Mouse (Mus musculus) liver, postnatal 0 days (tissue): ENCODE data around the gene Sccpdh. TPM values are rescaled to one million over a fixed set of nuclear protein-coding genes. Genes with fewer than 3 reads are reported as not detected.

ENCODE experiments used
- ATAC-seq: fragments of 200-750 bp; cut with Nextera tagmentation; 2 replicates; pipeline ENCODE4 v1.8.0; 2017; ENCODE audit warnings: mild to moderate bottlenecking, moderate library complexity
- DNase-seq: peaks from one replicate; pipeline ENCODE4 v3.0.0-alpha.2; 2016
- H3K27ac ChIP-seq: fragments of 300-500 bp; sonication (generic); 2 replicates; pipeline ENCODE4 v1.5.1; 2014; ENCODE audit warnings: antibody characterized with exemption, moderate library complexity, mild to moderate bottlenecking, low read depth
- H3K27me3 ChIP-seq: fragments of 300-500 bp; sonication (generic); 2 replicates; pipeline ENCODE4 v1.6.1; 2014; ENCODE audit warnings: low read length, control low read depth, mixed read lengths; ENCODE audit not compliant: insufficient read depth
- H3K36me3 ChIP-seq: fragments of 300-500 bp; sonication (generic); replicated peaks from 2 replicates; pipeline ENCODE4 v1.6.1; 2014; ENCODE audit warnings: mild to moderate bottlenecking, control low read depth, low read length, moderate library complexity, mixed read lengths; ENCODE audit not compliant: insufficient read depth
- H3K4me1 ChIP-seq: fragments of 300-500 bp; sonication (generic); 2 replicates; pipeline ENCODE4 v1.6.1; 2014; ENCODE audit warnings: antibody characterized with exemption, mild to moderate bottlenecking, control low read depth; ENCODE audit not compliant: insufficient read depth
- H3K4me2 ChIP-seq: fragments of 300-500 bp; sonication (generic); 2 replicates; pipeline ENCODE4 v1.6.1; 2014; ENCODE audit warnings: low read depth, mild to moderate bottlenecking, low read length, moderate library complexity, mixed read lengths
- H3K4me3 ChIP-seq: fragments of 300-500 bp; sonication (generic); 2 replicates; pipeline ENCODE4 v1.5.1; 2014; ENCODE audit warnings: low read depth, low read length
- H3K9ac ChIP-seq: fragments of 300-500 bp; sonication (generic); replicated peaks from 2 replicates; pipeline ENCODE4 v1.6.1; 2014; ENCODE audit warnings: mild to moderate bottlenecking, moderate library complexity
- H3K9me3 ChIP-seq: fragments of 300-500 bp; sonication (generic); 2 replicates; pipeline ENCODE4 v1.6.1; 2016; ENCODE audit warnings: mild to moderate bottlenecking, control low read depth, low read length, mixed read lengths
- CTCF ChIP-seq: sonication (generic); IDR thresholded peaks from 2 replicates; pipeline ENCODE4 v1.5.1; 2016; ENCODE audit warnings: antibody characterized with exemption, low read depth
- EP300 ChIP-seq: IDR thresholded peaks from 2 replicates; pipeline ENCODE4 v1.6.1; 2016; ENCODE audit warnings: antibody characterized with exemption, low read depth, mild to moderate bottlenecking
- WGBS: fragments of 180-500 bp; shearing (Covaris S2); extraction: QIAGEN DNeasy Blood & Tissue Kit; methylation state at CpG from one replicate; pipeline ENCODE4 v1.1.7; 2014; ENCODE audit not compliant: insufficient replicate concordance; 5-methylcytosine and 5-hydroxymethylcytosine counted together
- polyA plus RNA-seq: library from polyadenylated mRNA; unstranded; fragments of >200 nt; fragmentation: Nextera tagmentation; extraction: Ambion mirVana; gene quantifications from 2 replicates; pipeline ENCODE4 v1.2.1, GENCODE M21; 2015

Gene Sccpdh
- polyA plus RNA-seq, 1 experiment from 2014 or later, result 9.0 TPM

- 79% methylated on average over 5 of the region's 5 CpGs for WGBS
- peaks cover 16% of the 10 kb centered on the region; the same call in 1 of the 2 replicates for H3K36me3 ChIP-seq
- ATAC-seq (no peak), DNase-seq (no peak)
- H3K4me3 ChIP-seq, result no peak overlapping the region
- H3K9ac ChIP-seq, result no peak overlapping the region
- no peak overlapping the region for H3K27ac ChIP-seq
- no peaks in the 10 kb centered on the region for H3K4me1 ChIP-seq
- no peaks in the 10 kb centered on the region for H3K9me3 ChIP-seq
- H3K27me3 ChIP-seq, result no peaks in the 10 kb centered on the region
- H3K4me2 ChIP-seq, result no peak overlapping the region
- TF ChIP-seq EP300 (no peak), CTCF (no peak)
Observed at GRCm38 (mm10) chr1:179629276-179629675, 38.7 kb upstream of the Sccpdh start.

DNA sequence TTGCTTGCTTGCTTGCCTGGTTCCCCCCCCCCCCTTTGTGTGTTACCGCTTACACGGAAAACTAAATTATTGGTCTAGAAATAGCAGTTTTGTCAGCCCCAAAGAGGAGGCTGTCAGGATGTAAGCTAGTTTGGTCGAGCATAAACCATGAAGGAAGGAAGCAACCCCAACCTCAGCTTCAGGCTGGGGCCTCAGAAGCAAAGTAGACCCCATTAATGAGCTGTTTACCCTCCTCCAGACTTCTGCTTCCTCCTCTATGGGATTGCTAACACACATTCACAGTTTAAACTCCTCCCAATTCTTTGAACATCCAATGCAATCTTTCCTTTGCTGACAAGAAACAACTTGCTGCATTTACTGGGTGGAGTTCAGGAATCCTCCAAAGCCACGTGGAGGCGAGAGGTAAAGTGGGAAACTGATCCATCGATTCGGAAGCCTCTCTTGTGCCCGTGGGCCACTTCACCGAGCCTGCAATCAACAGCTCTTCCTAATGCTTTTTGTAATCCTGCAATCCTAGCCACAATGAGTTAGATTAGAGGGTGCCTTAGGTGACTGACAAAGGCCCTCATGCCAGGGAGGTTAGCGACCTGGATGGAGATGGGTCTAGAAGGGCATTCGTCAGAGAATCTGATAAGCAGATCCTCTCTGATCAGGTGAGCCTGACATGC lies 35.1 kb upstream of the Sccpdh start:
- 63% methylated on average over 11 of the region's 11 CpGs for WGBS
- H3K27me3 ChIP-seq, result no peaks in the 10 kb centered on the region
- no peak overlapping the region for H3K4me2 ChIP-seq
- H3K27ac ChIP-seq, result no peak overlapping the region
- no peak overlapping the region for H3K9ac ChIP-seq
- H3K9me3 ChIP-seq, result no peaks in the 10 kb centered on the region
- H3K4me3 ChIP-seq, result no peak overlapping the region
- ATAC-seq (no peak), DNase-seq (no peak)
- TF ChIP-seq EP300, result no peak
- no peak for TF ChIP-seq CTCF
- no peaks in the 10 kb centered on the region for H3K4me1 ChIP-seq
- no peaks in the 10 kb centered on the region for H3K36me3 ChIP-seq

- peak; percentile 77 for TF ChIP-seq CTCF
- TF ChIP-seq EP300, result no peak
- no peaks in the 10 kb centered on the region for H3K27me3 ChIP-seq
- WGBS, result 30% methylated on average over 1 of the region's 1 CpGs
- H3K36me3 ChIP-seq, result no peaks in the 10 kb centered on the region
- DNase-seq (peak; percentile 31), ATAC-seq (peak; percentile 25; the same call in 1 of the 2 replicates)
- H3K27ac ChIP-seq, result no peak overlapping the region
- H3K4me1 ChIP-seq, result no peaks in the 10 kb centered on the region
- H3K4me3 ChIP-seq, result no peak overlapping the region
- no peak overlapping the region for H3K9ac ChIP-seq
- H3K9me3 ChIP-seq, result no peaks in the 10 kb centered on the region
- H3K4me2 ChIP-seq, result no peak overlapping the region
Observed at GRCm38 (mm10) chr1:179633414-179633752, 34.6 kb upstream of the Sccpdh start.

DNA sequence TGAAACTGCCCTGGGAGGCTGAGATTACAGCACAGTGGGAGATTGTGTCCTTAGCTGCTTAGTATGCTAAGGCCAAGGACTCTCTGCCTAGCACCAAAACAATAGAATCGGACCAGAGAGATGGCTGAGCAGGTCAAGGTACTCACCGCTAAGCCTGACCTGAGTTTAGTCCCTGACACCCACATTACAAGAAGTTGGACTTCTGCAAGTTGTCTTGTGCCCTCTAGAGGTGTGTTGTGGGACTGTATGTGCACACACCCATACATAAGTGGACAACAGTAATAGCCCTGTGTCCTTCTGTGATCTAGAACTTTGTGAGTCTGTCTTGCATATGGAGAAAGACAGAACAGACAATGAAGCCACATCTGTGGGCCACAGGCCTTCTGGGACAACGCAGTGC lies 33.9 kb upstream of the Sccpdh start:
- no peaks in the 10 kb centered on the region for H3K9me3 ChIP-seq
- H3K27ac ChIP-seq, result no peak overlapping the region
- no peak overlapping the region for H3K4me3 ChIP-seq
- ATAC-seq (no peak), DNase-seq (no peak)
- no peaks in the 10 kb centered on the region for H3K27me3 ChIP-seq
- TF ChIP-seq CTCF (0 out of 2 replicates have a peak, but pooled peaks have one; percentile 21), EP300 (no peak)
- H3K4me2 ChIP-seq, result no peak overlapping the region
- no peaks in the 10 kb centered on the region for H3K36me3 ChIP-seq
- no peak overlapping the region for H3K9ac ChIP-seq
- H3K4me1 ChIP-seq, result no peaks in the 10 kb centered on the region
- WGBS, result 88% methylated on average over 3 of the region's 3 CpGs

DNA sequence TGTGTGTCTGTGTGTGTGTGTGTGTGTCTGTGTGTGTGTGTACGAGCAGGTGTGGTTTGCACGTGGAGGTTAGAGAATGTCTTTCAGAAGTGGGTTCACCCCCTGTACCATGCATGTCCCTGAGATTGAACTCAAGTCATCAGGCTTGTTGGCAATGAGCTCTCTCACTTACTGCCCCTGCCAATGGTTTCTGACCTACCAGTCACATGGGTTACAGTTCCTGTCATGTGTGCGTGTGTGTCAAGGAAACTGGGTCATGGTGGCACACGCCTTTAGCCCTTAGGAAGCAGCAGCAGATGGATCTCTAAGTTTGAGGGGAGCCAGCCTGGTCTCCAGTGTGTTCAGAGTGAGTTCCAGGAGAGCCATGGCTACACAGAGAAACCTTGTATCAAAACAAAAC lies 25.3 kb upstream of the Sccpdh start:
- Histone ChIP-seq H3K4me3 (no peak overlapping the region), H3K9ac (no peak overlapping the region), H3K4me2 (no peak overlapping the region), H3K27me3 (no peaks in the 10 kb centered on the region), H3K9me3 (no peaks in the 10 kb centered on the region), H3K36me3 (no peaks in the 10 kb centered on the region), H3K4me1 (no peaks in the 10 kb centered on the region), H3K27ac (no peak overlapping the region)
- DNase-seq, result no peak
- TF ChIP-seq EP300 (no peak), CTCF (no peak)
- ATAC-seq, result no peak
- 75% methylated on average over 4 of the region's 4 CpGs for WGBS

GRCm38 (mm10) chr1:179644151-179644550 lies 23.9 kb upstream of the Sccpdh start:
- no peak for DNase-seq
- Histone ChIP-seq H3K36me3 (no peaks in the 10 kb centered on the region), H3K27ac (no peak overlapping the region), H3K27me3 (no peaks in the 10 kb centered on the region), H3K9me3 (no peaks in the 10 kb centered on the region), H3K4me2 (no peak overlapping the region), H3K9ac (no peak overlapping the region), H3K4me1 (no peaks in the 10 kb centered on the region), H3K4me3 (no peak overlapping the region)
- WGBS, result 69% methylated on average over 3 of the region's 3 CpGs
- ATAC-seq, result no peak
- TF ChIP-seq EP300 (no peak), CTCF (no peak)
